Mouse (Mus musculus): ENCODE measurements at regions not wholly inside any gene's neighbourhood (a gene's known extent, or its start where the extent isn't known, plus 50 kb on each side); places are given as distances from the start of the nearest gene placed in this dataset.
"Not testable (repeated sequence)": the region's sequence is repeated elsewhere in the genome, so short reads cannot be mapped to it uniquely, and the experiment has no call there.

GRCm38 (mm10) chr14:53802547-53802946 lies 451.4 kb downstream of the Dad1 start:
- no peak for DNase-seq (ENCODE audit: low spot score in 2 of 2)

GRCm38 (mm10) chr14:53800508-53801136 lies 453.3 kb downstream of the Dad1 start:
- no peak for DNase-seq (ENCODE audit: low spot score in 2 of 2)

- DNase-seq (ENCODE audit: low spot score in 2 of 2) = not testable (repeated sequence)
Measured at GRCm38 (mm10) chr14:53795160-53795559, 458.7 kb downstream of the Dad1 start.

GRCm38 (mm10) chr14:53794527-53794926 lies 459.4 kb downstream of the Dad1 start:
- no peak for DNase-seq (ENCODE audit: low spot score in 2 of 2)

GRCm38 (mm10) chr14:53792432-53792831 lies 461.5 kb downstream of the Dad1 start:
- DNase-seq (ENCODE audit: low spot score in 2 of 2) = not testable (repeated sequence)

GRCm38 (mm10) chr14:53785547-53785946 lies 468.4 kb downstream of the Dad1 start:
- DNase-seq (ENCODE audit: low spot score in 2 of 2) = not testable (repeated sequence)

- DNase-seq (ENCODE audit: low spot score in 2 of 2) = no peak
Measured at GRCm38 (mm10) chr14:53777375-53777774, 476.5 kb downstream of the Dad1 start.

- peak; percentile 24 to 65 for DNase-seq (ENCODE audit: low spot score in 2 of 2)
Measured at GRCm38 (mm10) chr14:53776717-53777116, 477.2 kb downstream of the Dad1 start.

- DNase-seq (ENCODE audit: low spot score in 2 of 2) = not testable (repeated sequence)
Measured at GRCm38 (mm10) chr14:53766501-53766900, 487.4 kb downstream of the Dad1 start.

- not testable (repeated sequence) for DNase-seq (ENCODE audit: low spot score in 2 of 2)
Measured at GRCm38 (mm10) chr14:53765918-53766317, 488.0 kb downstream of the Dad1 start.

GRCm38 (mm10) chr14:53760578-53760977 lies 493.3 kb downstream of the Dad1 start:
- DNase-seq (ENCODE audit: low spot score in 2 of 2) = not testable (repeated sequence)

- not testable (repeated sequence) for DNase-seq (ENCODE audit: low spot score in 2 of 2)
Measured at GRCm38 (mm10) chr14:53757782-53758181, 496.1 kb downstream of the Dad1 start.

- DNase-seq (ENCODE audit: low spot score in 2 of 2) = not testable (repeated sequence)
Measured at GRCm38 (mm10) chr14:53757095-53757494, 496.8 kb downstream of the Dad1 start.

GRCm38 (mm10) chr14:53750703-53751441 lies 503.0 kb downstream of the Dad1 start:
- no peak for DNase-seq (ENCODE audit: low spot score in 2 of 2)

- not testable (repeated sequence) for DNase-seq (ENCODE audit: low spot score in 2 of 2)
Measured at GRCm38 (mm10) chr14:53743552-53743951, 510.4 kb downstream of the Dad1 start.

- not testable (repeated sequence) for DNase-seq (ENCODE audit: low spot score in 2 of 2)
Measured at GRCm38 (mm10) chr14:53742864-53743263, 511.0 kb downstream of the Dad1 start.

- DNase-seq (ENCODE audit: low spot score in 2 of 2) = peak in 1 of 2 experiments; percentile 33
Measured at GRCm38 (mm10) chr14:53741246-53741645, 512.7 kb downstream of the Dad1 start.

- DNase-seq (ENCODE audit: low spot score in 2 of 2) = not testable (repeated sequence)
Measured at GRCm38 (mm10) chr14:53737962-53738361, 515.9 kb downstream of the Dad1 start.

- DNase-seq (ENCODE audit: low spot score in 2 of 2) = not testable (repeated sequence)
Measured at GRCm38 (mm10) chr14:53736274-53736673, 517.6 kb downstream of the Dad1 start.

GRCm38 (mm10) chr14:53731600-53731999 lies 522.3 kb downstream of the Dad1 start:
- not testable (repeated sequence) for DNase-seq (ENCODE audit: low spot score in 2 of 2)

GRCm38 (mm10) chr14:53729877-53730276 lies 524.0 kb downstream of the Dad1 start:
- DNase-seq (ENCODE audit: low spot score in 2 of 2) = not testable (repeated sequence)

- not testable (repeated sequence) for DNase-seq (ENCODE audit: low spot score in 2 of 2)
Measured at GRCm38 (mm10) chr14:53729149-53729548, 524.8 kb downstream of the Dad1 start.

GRCm38 (mm10) chr14:53726914-53727313 lies 527.0 kb downstream of the Dad1 start:
- not testable (repeated sequence) for DNase-seq (ENCODE audit: low spot score in 2 of 2)

Measured in frontal cortex, postnatal 36 days (tissue).